ENCODE assay signal across 20 mouse cellular contexts in the genomic region with DNA sequence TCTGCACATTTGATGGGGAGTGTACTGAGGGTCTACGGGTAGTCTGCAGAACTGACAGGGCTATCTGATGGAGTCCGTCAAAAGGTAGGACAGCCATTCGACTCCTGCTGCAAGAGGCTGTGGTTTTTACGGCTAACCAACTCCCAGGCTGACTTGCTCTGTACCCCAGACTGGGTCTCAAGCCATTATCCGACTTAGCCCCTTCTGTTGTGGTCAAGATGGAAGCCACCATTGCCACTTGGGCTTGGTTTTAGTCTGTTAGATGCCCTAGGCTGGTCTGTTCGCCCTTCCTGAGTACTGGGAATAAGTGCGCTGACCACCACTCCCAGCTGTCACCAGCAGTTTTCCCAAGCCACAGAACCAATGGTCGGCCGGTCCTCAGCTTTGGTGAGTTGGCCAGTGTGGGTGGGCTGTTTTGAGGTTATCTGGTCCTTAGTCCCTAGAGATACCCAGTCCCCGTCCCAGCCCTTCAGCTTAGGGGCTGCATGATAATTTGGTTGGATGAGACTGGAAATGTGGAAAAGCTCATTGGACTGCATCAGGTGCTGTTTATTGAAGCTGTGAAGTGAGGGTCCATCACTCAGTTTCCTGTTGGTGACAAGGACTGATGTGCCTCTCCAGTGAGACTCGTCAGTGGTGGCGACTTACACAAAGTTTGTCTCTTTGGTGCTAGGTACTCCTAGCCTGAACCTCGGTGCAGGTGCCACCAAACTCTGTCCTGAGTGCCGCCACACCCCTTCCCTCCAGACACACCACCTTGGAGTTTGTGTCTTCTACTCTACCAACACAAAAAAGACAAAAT. TPM values are rescaled to one million over a fixed set of nuclear protein-coding genes. Genes with fewer than 3 reads are reported as not detected.
DNase-seq lines count a peak whose midpoint lies in the region; ATAC-seq and TF ChIP-seq lines count a peak whose summit lies in the region.
"Had no signal": no experiment of that assay in that cellular context is flagged by ENCODE, and none has a peak within 500 bp of the region (broad histone marks: within the 10 kb centered on the region; RNA-seq: fewer than 3 reads in every experiment).

No protein-coding gene starts in this region.

- no peak overlapping the region for H3K9ac ChIP-seq in heart, adult 2 months (ENCODE audit: low read depth, low read length)
- no peak overlapping the region for H3K9ac ChIP-seq in kidney, embryonic 16.5 days (replicated peaks; ENCODE audit: low read length)
- H3K9ac ChIP-seq: embryonic facial prominence, embryonic 15.5 days; forebrain, embryonic 15.5 days; hindbrain, embryonic 13.5 days had no signal

- no peak for TF ChIP-seq EP300 in heart, adult 2 months (IDR thresholded peaks at IDR 0.05; ENCODE audit: insufficient read depth, low read depth, low read length)

- peaks cover 15% of the 10 kb centered on the region for H3K36me3 ChIP-seq in heart, adult 2 months (ENCODE audit: control insufficient read depth, insufficient read depth, low read length)
- peaks cover 66% of the 10 kb centered on the region for H3K36me3 ChIP-seq in kidney, embryonic 16.5 days (ENCODE audit: insufficient read depth, low read length)
- peaks cover 2% of the 10 kb centered on the region; the same call in 1 of the 2 replicates for H3K36me3 ChIP-seq in testis, adult 2 months (ENCODE audit: control insufficient read depth, insufficient read depth, low read length)

- WGBS in heart, adult 2 months, result 83% methylated on average over 14 of the region's 14 CpGs
- WGBS in kidney, embryonic 16.5 days, result 88% methylated on average over 14 of the region's 14 CpGs

- H3K4me3 ChIP-seq in heart, adult 2 months, result no peak overlapping the region
- no peak overlapping the region for H3K4me3 ChIP-seq in kidney, embryonic 16.5 days (ENCODE audit: low read length)
- H3K4me3 ChIP-seq in testis, adult 2 months (ENCODE audit: control insufficient read depth, low read depth, low read length), result peak overlapping the region; percentile 12
- H3K4me3 ChIP-seq: embryonic facial prominence, embryonic 15.5 days; forebrain, embryonic 15.5 days; heart, embryonic 10.5 days; hindbrain, embryonic 13.5 days had no signal

- peaks cover 4% of the 10 kb centered on the region for H3K4me1 ChIP-seq in heart, adult 2 months (ENCODE audit: control insufficient read depth, insufficient read depth, low read length)
- peaks cover 28% of the 10 kb centered on the region for H3K4me1 ChIP-seq in kidney, embryonic 16.5 days (ENCODE audit: insufficient read depth, low read length)
- H3K4me1 ChIP-seq in testis, adult 2 months (ENCODE audit: control insufficient read depth, insufficient read depth, low read length), result peaks cover 2% of the 10 kb centered on the region

- no peak for DNase-seq in heart, adult 2 months
- DNase-seq in heart, postnatal 36 days, result no peak
- no peak for DNase-seq in kidney, postnatal 14 days
- DNase-seq in testis, postnatal 14 days (ENCODE audit: low spot score), result no peak
- DNase-seq in thymus, postnatal 14 days, result no peak
- DNase-seq: cerebellum, adult 18-20 months; cerebellum, postnatal 10 days; embryo, embryonic 11 days; gastrocnemius, postnatal 36 days had no signal

- H3K79me2 ChIP-seq in heart, adult 2 months (replicated peaks; ENCODE audit: control insufficient read depth, insufficient read depth, low read length), result no peaks in the 10 kb centered on the region

- no peak for ATAC-seq in kidney, embryonic 16.5 days (ENCODE audit: low FRiP score, low TSS enrichment)
- no peak for ATAC-seq in megakaryocyte-erythroid progenitor cell, adult 5-6 weeks (replicated peaks; ENCODE audit: low FRiP score, low TSS enrichment, poor library complexity, severe bottlenecking)
- ATAC-seq: forebrain, embryonic 15.5 days; hindbrain, postnatal 0 days had no signal

- TF ChIP-seq CTCF in heart, adult 2 months (IDR thresholded peaks at IDR 0.05), result no peak
- no peak for TF ChIP-seq CTCF in testis, adult 2 months (IDR thresholded peaks at IDR 0.05; ENCODE audit: control insufficient read depth, insufficient read depth, insufficient replicate concordance, low read depth, low read length)

- TF ChIP-seq POLR2A in heart, adult 2 months (IDR thresholded peaks at IDR 0.05; ENCODE audit: insufficient read depth, low read depth, low read length), result no peak
- no peak; the same call in 1 of the 2 replicates for TF ChIP-seq POLR2A in testis, adult 2 months (IDR thresholded peaks at IDR 0.05; ENCODE audit: control insufficient read depth, low read depth, low read length)

- H3K27ac ChIP-seq in heart, adult 2 months, result peak overlapping the region; percentile 68
- H3K27ac ChIP-seq in kidney, embryonic 16.5 days (ENCODE audit: low read length), result peak overlapping the region; percentile 52; the same call in 1 of the 2 replicates
- no peak overlapping the region for H3K27ac ChIP-seq in testis, adult 2 months (ENCODE audit: control insufficient read depth, insufficient read depth, low read depth, low read length)
- H3K27ac ChIP-seq: embryonic facial prominence, embryonic 15.5 days; forebrain, embryonic 15.5 days; heart, embryonic 10.5 days; hindbrain, embryonic 13.5 days; hindbrain, postnatal 0 days had no signal

- no peaks in the 10 kb centered on the region for H3K27me3 ChIP-seq in heart, adult 2 months (ENCODE audit: control insufficient read depth, insufficient read depth, low read length)
- no peaks in the 10 kb centered on the region for H3K27me3 ChIP-seq in kidney, embryonic 16.5 days (ENCODE audit: insufficient read depth, low read length)
- H3K27me3 ChIP-seq in testis, adult 2 months (ENCODE audit: control insufficient read depth, insufficient read depth, low read length), result no peaks in the 10 kb centered on the region
- H3K27me3 ChIP-seq: embryonic facial prominence, embryonic 15.5 days; forebrain, embryonic 15.5 days; hindbrain, embryonic 13.5 days had no signal

- no peaks in the 10 kb centered on the region for H3K9me3 ChIP-seq in kidney, embryonic 16.5 days (ENCODE audit: low read length)
- H3K9me3 ChIP-seq: embryonic facial prominence, embryonic 15.5 days; forebrain, embryonic 15.5 days; G1E; heart, embryonic 10.5 days; hindbrain, embryonic 13.5 days had no signal

- intact Hi-C loops in heart, adult 2 months (cut with DNase I), result loop anchor here (10.0 kb wide), 1 partner anchor 128 kb away; no protein-coding TSS in a partner anchor
- intact Hi-C loops in heart, postnatal 36 days (cut with DNase I), result no loop called here

- H3K4me2 ChIP-seq in kidney, embryonic 16.5 days (replicated peaks; ENCODE audit: low read depth, low read length), result no peak overlapping the region
- H3K4me2 ChIP-seq: embryonic facial prominence, embryonic 15.5 days; forebrain, embryonic 15.5 days; hindbrain, embryonic 13.5 days had no signal

RNA-seq across cellular contexts. Expression of gene Cygb, which starts 22.3 kb away (rescaled TPM):
- total RNA-seq in heart, adult 2 months (2021), result 10 to 100 TPM; 42.5 to 50.3 TPM
- polyA plus RNA-seq in heart, adult 2 months (2012; rRNA removed), result 55.0 and 66.1 TPM in 2 replicates
- 10 to 100 TPM; 39.8 to 50.8 TPM for total RNA-seq in heart, postnatal 36 days (2021)
- polyA plus RNA-seq in kidney, embryonic 16.5 days (2015; fragmentation: Nextera tagmentation; extraction: Ambion mirVana), result 17.0 and 17.5 TPM in 2 replicates
- polyA plus RNA-seq in testis, adult 2 months (2012; rRNA removed), result 3.7 and 5.5 TPM in 2 replicates
- not detected in 2 replicates for total RNA-seq in megakaryocyte-erythroid progenitor cell, adult 5-6 weeks (2014; fragmentation: Nextera tagmentation)
- total RNA-seq in megakaryocyte-erythroid progenitor cell, adult 5-6 weeks (2017), result not detected in 2 replicates
- total RNA-seq: common myeloid progenitor, adult 5-6 weeks; G1E; hematopoietic stem cell, adult 5-6 weeks had no signal

RNA-seq across cellular contexts. Expression of gene Prcd, which starts 23.0 kb away (rescaled TPM):
- 1 to 10 TPM; 1.1 to 1.3 TPM for total RNA-seq in heart, adult 2 months (2021)
- 0.76 and 1.1 TPM in 2 replicates for polyA plus RNA-seq in heart, adult 2 months (2012; rRNA removed)
- 1 to 10 TPM in 1 of 2 experiments, under 1 TPM in 1; 0.97 to 1.8 TPM for total RNA-seq in heart, postnatal 36 days (2021)
- polyA plus RNA-seq in kidney, embryonic 16.5 days (2015; fragmentation: Nextera tagmentation; extraction: Ambion mirVana), result 1.3 and 1.5 TPM in 2 replicates
- polyA plus RNA-seq in testis, adult 2 months (2012; rRNA removed), result 7.8 and 8.4 TPM in 2 replicates
- 2.1 TPM in 1 of 2 replicates, not detected in the other for total RNA-seq in megakaryocyte-erythroid progenitor cell, adult 5-6 weeks (2014; fragmentation: Nextera tagmentation)
- total RNA-seq in megakaryocyte-erythroid progenitor cell, adult 5-6 weeks (2017), result not detected in 2 replicates
- total RNA-seq: common myeloid progenitor, adult 5-6 weeks had no signal

RNA-seq across cellular contexts. Expression of gene Rhbdf2, which starts 49.6 kb away (rescaled TPM):
- 10 to 100 TPM; 10.8 to 11.2 TPM for total RNA-seq in heart, adult 2 months (2021)
- polyA plus RNA-seq in heart, adult 2 months (2012; rRNA removed), result 19.2 and 22.3 TPM in 2 replicates
- 10 to 100 TPM; 10.3 to 15.3 TPM for total RNA-seq in heart, postnatal 36 days (2021)
- 11.4 and 12.8 TPM in 2 replicates for polyA plus RNA-seq in kidney, embryonic 16.5 days (2015; fragmentation: Nextera tagmentation; extraction: Ambion mirVana)
- 6.3 and 7.5 TPM in 2 replicates for polyA plus RNA-seq in testis, adult 2 months (2012; rRNA removed)
- total RNA-seq in megakaryocyte-erythroid progenitor cell, adult 5-6 weeks (2014; fragmentation: Nextera tagmentation), result 4.1 and 6.1 TPM in 2 replicates
- total RNA-seq in megakaryocyte-erythroid progenitor cell, adult 5-6 weeks (2017), result 1.3 and 3.3 TPM in 2 replicates

Comparison
In these comparisons a context has a peak if more than half of its experiments do, and no peak if none do; other contexts are left out.
1. RNA of gene Cygb, which starts 22.3 kb away (total RNA-seq): 39.8 to 50.8 TPM in heart, postnatal 36 days and 42.5 to 50.3 TPM in heart, adult 2 months; not detected in megakaryocyte-erythroid progenitor cell, adult 5-6 weeks; every median in the first group is over 10 times any median in the second.